Mouse (Mus musculus) ES-Bruce4 (cell line): Measurements from ENCODE around the gene Fgf18. TPM values are rescaled to one million over a fixed set of nuclear protein-coding genes. Genes with fewer than 3 reads are reported as not detected.
A peak's percentile ranks its signal among the peaks of the same experiment; 100 is the strongest.

Source experiments
- H3K27ac ChIP-seq: 2 replicates; pipeline ENCODE4 v1.5.1; 2012; ENCODE audit warnings: low read length, inconsistent platforms; ENCODE audit not compliant: insufficient read depth
- H3K27me3 ChIP-seq: 2 replicates; pipeline ENCODE4 v1.6.1; 2012; ENCODE audit warnings: mild to moderate bottlenecking, low read length, inconsistent platforms; ENCODE audit not compliant: control insufficient read depth, poor library complexity, insufficient read depth, severe bottlenecking
- H3K36me3 ChIP-seq: 2 replicates; pipeline ENCODE4 v1.6.1; 2012; ENCODE audit warnings: inconsistent platforms, mild to moderate bottlenecking, low read length, moderate library complexity; ENCODE audit not compliant: control insufficient read depth, poor library complexity, insufficient read depth, severe bottlenecking
- H3K4me1 ChIP-seq: one replicate; pipeline ENCODE4 v1.8.1; 2011; ENCODE audit warnings: low read length; ENCODE audit not compliant: control insufficient read depth, insufficient read depth
- H3K4me3 ChIP-seq: 2 replicates; pipeline ENCODE4 v1.5.1; 2011; ENCODE audit warnings: low read depth, mild to moderate bottlenecking, low read length
- H3K9ac ChIP-seq: 2 replicates; pipeline ENCODE4 v1.6.1; 2012; ENCODE audit warnings: low read depth, mild to moderate bottlenecking, inconsistent platforms; ENCODE audit not compliant: poor library complexity, severe bottlenecking
- H3K9me3 ChIP-seq: replicated peaks from 2 replicates; pipeline ENCODE4 v1.6.1; 2012; ENCODE audit warnings: mild to moderate bottlenecking, low read length, inconsistent platforms; ENCODE audit not compliant: control insufficient read depth, poor library complexity, insufficient read depth, severe bottlenecking
- CTCF ChIP-seq: IDR thresholded peaks from one replicate; pipeline ENCODE4 v1.8.1; 2011; ENCODE audit warnings: low read depth, low read length
- EP300 ChIP-seq: IDR thresholded peaks from 2 replicates; pipeline ENCODE4 v1.6.1; 2011; ENCODE audit warnings: low read depth, low read length; ENCODE audit not compliant: insufficient read depth
- POLR2A ChIP-seq: IDR thresholded peaks from one replicate; pipeline ENCODE4 v1.8.1; 2011; ENCODE audit warnings: low read length; ENCODE audit not compliant: insufficient read depth
- polyA plus RNA-seq: library from polyadenylated mRNA; stranded (reverse); fragments of >200 nt; gene quantifications from 2 replicates; pipeline ENCODE4 v1.2.4, GENCODE M21; 2011; ENCODE audit warnings: low read depth; ENCODE audit not compliant: missing spikeins, insufficient read depth, insufficient read length

Fgf18 gene
- polyA plus RNA-seq, 1 experiment = 0.82 TPM

DNA sequence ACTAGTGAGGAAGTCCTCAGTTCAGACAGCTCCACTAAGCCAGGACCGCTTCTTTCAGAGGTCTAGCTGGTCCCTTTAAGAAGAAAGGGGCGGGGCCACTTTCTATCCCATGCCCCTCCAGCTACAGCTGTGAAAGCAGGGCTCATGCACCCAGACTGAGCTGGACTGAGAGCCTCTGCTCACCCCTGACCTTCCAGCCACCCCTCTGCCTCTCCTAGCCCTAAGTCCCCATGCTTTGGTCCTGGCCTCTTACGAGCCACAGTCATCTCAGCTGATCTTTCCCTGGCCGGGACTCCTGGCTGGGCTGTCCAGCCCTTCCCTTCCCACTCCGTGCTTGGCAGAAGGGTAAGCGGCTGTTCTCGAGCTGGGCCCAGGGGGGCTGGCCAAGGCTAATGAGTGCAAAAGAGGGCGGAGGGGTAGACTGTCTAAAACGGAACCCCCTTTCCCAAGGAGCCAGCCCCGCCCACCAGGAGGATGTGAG lies 47.1 kb downstream of the Fgf18 start:
- H3K27me3 ChIP-seq = no peaks in the 10 kb centered on the region
- no peak overlapping the region for H3K9ac ChIP-seq
- no peak overlapping the region for H3K4me3 ChIP-seq
- H3K27ac ChIP-seq = no peak overlapping the region
- H3K9me3 ChIP-seq = no peaks in the 10 kb centered on the region
- H3K36me3 ChIP-seq = no peaks in the 10 kb centered on the region
- no peaks in the 10 kb centered on the region for H3K4me1 ChIP-seq
- TF ChIP-seq EP300 (no peak), CTCF (no peak), POLR2A (no peak)

DNA sequence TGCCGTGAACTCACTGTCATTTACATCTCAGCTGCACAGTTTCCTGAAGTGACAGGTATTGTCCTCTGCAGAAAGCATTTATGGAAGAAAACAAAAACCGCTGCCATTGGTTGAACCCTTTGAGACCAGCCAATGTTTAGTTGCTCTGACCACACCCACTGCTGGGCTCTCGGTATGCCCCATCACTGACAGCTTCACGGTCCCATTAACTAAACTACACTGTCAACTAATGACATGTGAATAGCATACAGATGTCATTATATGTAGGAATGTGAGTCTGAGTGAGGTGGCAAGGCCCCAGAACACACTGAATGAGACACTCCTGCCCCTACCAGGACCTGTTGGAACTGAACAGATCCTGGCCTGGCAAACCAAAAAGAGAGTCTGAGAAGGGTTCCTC lies 47.8 kb downstream of the Fgf18 start:
- Histone ChIP-seq H3K4me1 (no peaks in the 10 kb centered on the region), H3K9me3 (no peaks in the 10 kb centered on the region), H3K4me3 (no peak overlapping the region), H3K27ac (no peak overlapping the region), H3K9ac (no peak overlapping the region), H3K36me3 (no peaks in the 10 kb centered on the region), H3K27me3 (no peaks in the 10 kb centered on the region)
- TF ChIP-seq POLR2A (no peak), CTCF (no peak), EP300 (no peak)

DNA sequence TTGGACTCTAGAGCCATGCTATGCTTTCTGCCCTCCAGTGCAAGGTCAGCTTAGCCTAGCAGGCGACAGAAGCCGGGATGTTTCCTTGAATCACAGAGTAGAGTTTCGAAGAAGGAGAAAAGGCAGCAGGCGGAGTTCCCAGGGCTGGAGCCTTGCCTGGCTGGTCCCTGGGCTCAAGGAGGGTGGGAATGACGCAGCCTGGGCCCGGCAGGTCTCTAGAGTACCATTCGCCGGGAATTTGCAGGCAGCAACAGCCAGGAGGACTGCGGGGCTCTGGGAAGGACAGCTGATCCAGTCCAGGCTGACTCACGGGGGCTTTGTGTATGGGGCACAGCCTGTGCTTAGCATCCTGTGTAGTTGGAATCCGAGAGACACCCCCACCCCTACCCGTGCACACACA lies 48.8 kb downstream of the Fgf18 start:
- Histone ChIP-seq H3K27me3 (no peaks in the 10 kb centered on the region), H3K4me1 (no peaks in the 10 kb centered on the region), H3K36me3 (no peaks in the 10 kb centered on the region), H3K9me3 (no peaks in the 10 kb centered on the region), H3K27ac (no peak overlapping the region), H3K4me3 (no peak overlapping the region), H3K9ac (no peak overlapping the region)
- TF ChIP-seq EP300 = no peak
- no peak for TF ChIP-seq CTCF
- TF ChIP-seq POLR2A = no peak

DNA sequence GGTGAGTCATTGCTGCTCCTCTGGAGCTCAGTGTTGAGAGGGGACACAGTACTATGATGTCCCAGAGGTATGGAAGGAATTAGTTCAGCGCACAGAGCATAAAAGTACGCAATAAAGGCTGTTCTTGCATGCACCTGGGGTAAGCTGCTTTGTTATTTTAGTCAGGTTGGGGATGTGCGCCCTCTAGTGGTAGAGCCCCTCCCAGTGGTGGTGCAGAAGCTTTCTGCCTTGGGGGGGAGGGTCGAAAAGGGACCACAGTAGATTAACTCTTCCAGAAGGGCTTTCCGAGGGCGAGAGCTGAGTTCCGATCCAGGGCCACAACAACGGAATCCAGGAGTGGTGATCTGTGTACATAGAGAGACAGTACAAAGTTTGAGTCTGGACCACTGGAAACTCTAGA lies 49.3 kb downstream of the Fgf18 start:
- H3K4me3 ChIP-seq = no peak overlapping the region
- no peak for TF ChIP-seq EP300
- TF ChIP-seq POLR2A = no peak
- TF ChIP-seq CTCF = peak; percentile 80
- H3K9me3 ChIP-seq = no peaks in the 10 kb centered on the region
- H3K27ac ChIP-seq = no peak overlapping the region
- H3K27me3 ChIP-seq = no peaks in the 10 kb centered on the region
- no peaks in the 10 kb centered on the region for H3K36me3 ChIP-seq
- H3K9ac ChIP-seq = no peak overlapping the region
- H3K4me1 ChIP-seq = no peaks in the 10 kb centered on the region

DNA sequence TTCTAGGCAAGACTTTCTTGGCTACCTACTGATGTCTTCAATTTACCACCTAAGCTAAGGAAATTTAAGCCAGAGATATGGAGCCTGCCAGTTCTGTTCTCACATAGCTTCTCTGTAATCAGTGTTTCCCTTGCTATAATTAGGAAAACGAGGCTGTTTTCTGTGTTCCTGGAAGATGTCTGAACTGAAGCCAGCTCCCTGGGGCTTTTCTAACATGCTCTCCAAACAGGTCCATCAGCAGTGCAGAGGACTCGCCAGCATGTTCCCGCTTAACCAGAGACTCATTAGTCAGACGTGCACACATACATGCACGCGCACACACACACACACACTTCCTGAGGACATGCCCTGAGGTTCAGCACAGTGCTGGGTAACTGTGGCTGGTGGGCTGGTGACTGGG lies 57.3 kb downstream of the Fgf18 start:
- H3K27me3 ChIP-seq = no peaks in the 10 kb centered on the region
- no peak overlapping the region for H3K27ac ChIP-seq
- H3K36me3 ChIP-seq = no peaks in the 10 kb centered on the region
- no peaks in the 10 kb centered on the region for H3K4me1 ChIP-seq
- H3K9ac ChIP-seq = no peak overlapping the region
- H3K9me3 ChIP-seq = no peaks in the 10 kb centered on the region
- TF ChIP-seq CTCF (no peak), EP300 (no peak), POLR2A (no peak)
- H3K4me3 ChIP-seq = no peak overlapping the region

DNA sequence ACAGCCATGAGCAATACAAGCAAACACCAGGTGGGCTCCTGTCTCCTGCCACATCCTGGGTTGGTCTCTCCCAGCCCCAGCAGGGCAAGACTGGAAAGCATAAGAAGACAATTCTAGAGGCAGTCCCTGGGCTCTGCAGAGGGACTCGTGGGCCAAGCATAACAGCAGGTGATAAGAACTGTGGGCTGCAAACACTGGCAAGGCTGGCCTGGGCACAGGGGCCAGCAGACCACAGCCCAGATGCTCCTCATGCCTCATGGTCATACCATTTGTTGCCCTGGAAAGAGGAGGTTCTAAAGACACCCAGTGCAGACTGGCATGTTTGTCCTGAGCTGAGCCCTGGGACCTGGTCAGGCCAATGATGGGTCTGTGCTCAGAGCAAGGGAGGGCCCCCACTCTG lies 59.0 kb downstream of the Fgf18 start:
- no peak for TF ChIP-seq POLR2A
- TF ChIP-seq EP300 = no peak
- no peak for TF ChIP-seq CTCF
- H3K27ac ChIP-seq = no peak overlapping the region

More for the DNA sequence above, 59.0 kb downstream of the Fgf18 start:
- no peaks in the 10 kb centered on the region for H3K36me3 ChIP-seq
- H3K9ac ChIP-seq = no peak overlapping the region
- H3K4me3 ChIP-seq = no peak overlapping the region
- no peaks in the 10 kb centered on the region for H3K9me3 ChIP-seq
- no peaks in the 10 kb centered on the region for H3K4me1 ChIP-seq
- H3K27me3 ChIP-seq = no peaks in the 10 kb centered on the region
